Mouse (Mus musculus) skeletal muscle tissue, adult 2 months (tissue): ENCODE results near the gene Mpnd.

Experiments used
- DNase-seq: peaks from one replicate; pipeline ENCODE4 v3.0.0-alpha.2; 2012; ENCODE audit warnings: low read depth, low spot score

Gene Mpnd

GRCm38 (mm10) chr17:56020400-56021084, 15.0 kb downstream of the Mpnd start:
- DNase-seq: no peak

- no peak for DNase-seq
These were observed 15.8 kb downstream of the Mpnd start for GRCm38 (mm10) chr17:56021161-56021910.

- no peak for DNase-seq
These were observed 16.8 kb downstream of the Mpnd start for GRCm38 (mm10) chr17:56022131-56022988.

- DNase-seq: no peak
These were observed 17.4 kb downstream of the Mpnd start for GRCm38 (mm10) chr17:56022989-56023290.

- no peak for DNase-seq
These were observed 17.9 kb downstream of the Mpnd start for GRCm38 (mm10) chr17:56023386-56023785.

GRCm38 (mm10) chr17:56024476-56024875, 19.0 kb downstream of the Mpnd start:
- no peak for DNase-seq

- no peak for DNase-seq
These were observed 19.4 kb downstream of the Mpnd start for GRCm38 (mm10) chr17:56024931-56025330.

- DNase-seq: no peak
These were observed 20.8 kb downstream of the Mpnd start for GRCm38 (mm10) chr17:56026303-56026702.

- no peak for DNase-seq
These were observed 21.4 kb downstream of the Mpnd start for GRCm38 (mm10) chr17:56026881-56027280.

- DNase-seq: peak; percentile 70
These were observed 22.4 kb downstream of the Mpnd start for GRCm38 (mm10) chr17:56027801-56028441.

- DNase-seq: no peak
These were observed 24.8 kb downstream of the Mpnd start for GRCm38 (mm10) chr17:56030238-56030870.

- DNase-seq: no peak
These were observed 25.4 kb downstream of the Mpnd start for GRCm38 (mm10) chr17:56030919-56031318.

- no peak for DNase-seq
These were observed 25.9 kb downstream of the Mpnd start for GRCm38 (mm10) chr17:56031431-56031830.

- no peak for DNase-seq
These were observed 26.7 kb downstream of the Mpnd start for GRCm38 (mm10) chr17:56032127-56032733.

- no peak for DNase-seq
These were observed 27.3 kb downstream of the Mpnd start for GRCm38 (mm10) chr17:56032831-56033230.

GRCm38 (mm10) chr17:56034040-56034725, 28.7 kb downstream of the Mpnd start:
- peak; percentile 77 for DNase-seq

GRCm38 (mm10) chr17:56034726-56035100, 29.2 kb downstream of the Mpnd start:
- DNase-seq: no peak

GRCm38 (mm10) chr17:56035216-56035615, 29.7 kb downstream of the Mpnd start:
- no peak for DNase-seq

GRCm38 (mm10) chr17:56036176-56036900, 30.8 kb downstream of the Mpnd start, which contains the start of gene Sh3gl1:
Gene Sh3gl1, minus strand, starts transcription at chr17:56036635.
- peak; percentile 99 for DNase-seq

GRCm38 (mm10) chr17:56036901-56037287, 31.4 kb downstream of the Mpnd start:
- no peak for DNase-seq
